Mouse (Mus musculus): ENCODE results near the gene Col6a2.

- TF ChIP-seq CTCF (IDR thresholded peaks at IDR 0.05; ENCODE audit: borderline replicate concordance, control insufficient read depth, extremely low read depth, insufficient read depth, low read length, poor library complexity) (no peak), POLR2A (IDR thresholded peaks at IDR 0.05; ENCODE audit: control insufficient read depth, extremely low read depth, insufficient read depth, low read length, poor library complexity) (no peak)
These were observed 53.3 kb downstream of the Col6a2 start for GRCm38 (mm10) chr10:76569996-76570685.
